Mouse (Mus musculus): ENCODE results near the gene Rab10. TPM values are rescaled to one million over a fixed set of nuclear protein-coding genes. Genes with fewer than 3 reads are reported as not detected.

The Rab10 gene
- polyA plus RNA-seq, 1 experiment from 2014 or later: 58.4 TPM

DNA sequence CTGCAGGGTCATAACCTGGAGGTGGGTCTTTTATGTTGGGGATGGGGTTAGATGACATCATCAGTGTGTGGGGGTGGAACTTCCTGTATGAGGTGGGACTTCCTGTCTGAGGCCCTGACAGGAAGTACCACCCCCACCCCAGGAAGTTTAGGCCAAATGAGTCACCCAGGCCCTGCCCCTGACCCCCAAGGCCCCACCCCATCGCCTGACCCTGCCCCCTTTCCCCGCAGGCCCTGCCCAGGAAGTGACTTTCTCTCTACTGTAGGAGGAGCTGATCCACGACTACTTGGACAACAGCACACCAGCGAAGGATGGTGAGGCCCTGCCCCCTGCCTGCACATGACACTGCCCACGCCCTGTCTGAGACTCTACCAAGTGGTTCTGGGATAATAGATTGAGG is 72.0 kb downstream of the Rab10 start:
- WGBS: 98% methylated on average over 5 of the region's 5 CpGs
- Histone ChIP-seq H3K36me3 (ENCODE audit: insufficient read depth, low read length) (peaks cover 9% of the 10 kb centered on the region), H3K27me3 (replicated peaks; ENCODE audit: insufficient read depth, low read length) (no peaks in the 10 kb centered on the region), H3K4me2 (replicated peaks; ENCODE audit: low read depth, low read length) (no peak overlapping the region), H3K9me3 (ENCODE audit: low read length) (no peaks in the 10 kb centered on the region), H3K27ac (ENCODE audit: low read length) (no peak overlapping the region), H3K9ac (replicated peaks; ENCODE audit: low read depth) (no peak overlapping the region), H3K4me3 (ENCODE audit: low read depth, low read length) (no peak overlapping the region), H3K4me1 (ENCODE audit: insufficient read depth, low read depth, low read length) (no peaks in the 10 kb centered on the region)
- DNase-seq (ENCODE audit: low spot score) (no peak), ATAC-seq (no peak)
- TF ChIP-seq EP300 (IDR thresholded peaks at IDR 0.05) (no peak), CTCF (IDR thresholded peaks at IDR 0.05) (no peak)

DNA sequence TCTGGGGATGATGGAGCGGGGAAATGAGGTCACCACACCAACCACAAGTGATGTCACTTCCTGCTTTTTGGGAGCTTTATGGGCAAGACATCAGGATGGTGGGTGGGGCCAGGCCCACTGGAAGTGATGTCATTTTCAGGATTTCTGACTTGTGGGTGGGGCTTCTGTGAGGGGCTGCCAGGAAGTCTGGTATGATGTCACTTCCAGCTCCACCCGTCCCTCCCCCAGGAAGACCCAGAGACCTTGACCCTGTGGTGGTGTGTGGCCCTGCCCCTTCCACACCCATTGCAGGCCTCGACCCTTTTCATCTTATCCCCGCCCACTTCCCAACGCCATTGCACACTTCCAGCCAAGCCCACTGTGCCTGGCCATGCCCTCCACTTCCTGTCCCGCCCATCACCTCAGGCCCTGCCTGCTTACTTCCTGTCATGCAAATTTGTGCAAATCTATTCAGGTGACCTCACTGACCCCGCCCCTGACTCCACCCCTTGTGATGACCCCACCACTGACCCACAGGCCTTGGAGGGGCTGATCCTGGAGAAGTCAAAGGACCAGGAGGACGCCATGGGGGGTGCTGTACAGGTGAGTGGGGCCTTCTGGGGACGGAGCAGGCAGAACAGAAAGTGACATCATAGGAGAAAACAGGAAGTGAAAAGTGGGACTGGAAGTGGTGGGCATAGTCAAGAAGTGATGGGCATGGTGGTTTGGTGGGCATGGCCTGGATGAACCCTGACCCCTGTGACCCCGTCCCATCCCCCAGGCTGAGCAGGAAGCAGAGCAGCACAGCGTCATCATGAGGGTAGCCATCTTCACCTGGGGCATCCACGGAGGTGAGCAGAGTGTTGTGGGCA is 72.7 kb downstream of the Rab10 start:
- Histone ChIP-seq H3K27me3 (replicated peaks; ENCODE audit: insufficient read depth, low read length) (no peaks in the 10 kb centered on the region), H3K9ac (replicated peaks; ENCODE audit: low read depth) (no peak overlapping the region), H3K4me3 (ENCODE audit: low read depth, low read length) (no peak overlapping the region), H3K9me3 (ENCODE audit: low read length) (no peaks in the 10 kb centered on the region), H3K4me1 (ENCODE audit: insufficient read depth, low read depth, low read length) (no peaks in the 10 kb centered on the region), H3K36me3 (ENCODE audit: insufficient read depth, low read length) (peaks cover 9% of the 10 kb centered on the region), H3K4me2 (replicated peaks; ENCODE audit: low read depth, low read length) (no peak overlapping the region), H3K27ac (ENCODE audit: low read length) (no peak overlapping the region)
- ATAC-seq (no peak), DNase-seq (ENCODE audit: low spot score) (peak; percentile 32)
- no peak for TF ChIP-seq EP300 (IDR thresholded peaks at IDR 0.05)
- no peak for TF ChIP-seq CTCF (IDR thresholded peaks at IDR 0.05)
- WGBS: 96% methylated on average over 11 of the region's 12 CpGs

DNA sequence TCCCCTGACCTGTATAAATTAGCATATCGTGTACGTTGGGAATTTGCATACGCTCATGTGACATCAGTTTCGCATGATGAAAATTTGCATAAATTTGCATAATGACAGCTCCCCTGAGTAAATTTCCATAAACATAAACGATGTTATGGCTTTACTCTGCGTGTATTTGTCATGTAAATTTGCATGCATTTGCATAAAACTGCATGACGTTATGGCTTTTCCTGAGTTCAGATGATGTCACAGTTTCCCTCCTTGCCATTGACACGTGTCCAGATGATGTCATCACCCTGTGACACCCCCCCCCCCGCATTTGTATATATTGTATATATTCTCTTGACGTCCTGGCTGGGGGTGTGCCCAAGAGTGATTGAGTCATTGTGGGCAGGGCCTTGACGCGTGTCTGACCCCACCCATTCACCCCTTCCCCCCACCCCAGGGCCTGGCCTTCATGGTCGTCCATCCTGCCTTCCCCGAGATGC is 73.6 kb downstream of the Rab10 start:
- WGBS: 67% methylated on average over 14 of the region's 14 CpGs
- no peak for ATAC-seq

DNA sequence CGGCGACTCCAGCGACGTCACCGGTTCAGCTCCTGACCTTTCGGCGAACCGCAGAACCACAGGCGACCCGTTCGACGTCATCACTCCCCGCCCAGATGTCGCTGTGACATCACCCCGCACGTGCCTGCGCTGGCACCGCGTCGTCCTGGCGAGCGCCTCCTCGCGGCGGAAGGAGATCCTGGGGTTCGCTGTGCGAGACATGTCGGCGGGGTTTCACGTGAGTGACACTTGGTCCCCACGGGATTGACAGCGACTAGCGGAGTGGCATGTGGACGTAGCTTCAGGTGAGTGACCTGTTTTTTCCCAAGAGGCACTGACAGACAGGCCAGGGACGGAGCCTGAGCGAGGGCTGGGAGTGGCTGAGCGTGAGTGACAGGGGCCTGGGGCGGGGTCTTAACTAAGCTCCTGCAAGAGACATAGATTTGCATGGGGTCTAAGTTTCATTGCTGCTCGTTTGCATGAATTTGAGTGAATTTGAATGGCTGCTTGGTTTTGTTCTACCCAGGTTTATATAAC is 74.1 kb downstream of the Rab10 start:
- no peaks in the 10 kb centered on the region for H3K4me1 ChIP-seq (ENCODE audit: insufficient read depth, low read depth, low read length)
- H3K4me3 ChIP-seq (ENCODE audit: low read depth, low read length): peak overlapping the region; percentile 51
- peak overlapping the region; percentile 41 for H3K9ac ChIP-seq (replicated peaks; ENCODE audit: low read depth)
- H3K36me3 ChIP-seq (ENCODE audit: insufficient read depth, low read length): peaks cover 9% of the 10 kb centered on the region
- ATAC-seq (peak; percentile 88), DNase-seq (ENCODE audit: low spot score) (peak; percentile 96)
- H3K4me2 ChIP-seq (replicated peaks; ENCODE audit: low read depth, low read length): peak overlapping the region; percentile 69
- H3K9me3 ChIP-seq (ENCODE audit: low read length): no peaks in the 10 kb centered on the region
- H3K27me3 ChIP-seq (replicated peaks; ENCODE audit: insufficient read depth, low read length): no peaks in the 10 kb centered on the region
- peak; percentile 91 for TF ChIP-seq CTCF (IDR thresholded peaks at IDR 0.05)
- TF ChIP-seq EP300 (IDR thresholded peaks at IDR 0.05): no peak
- H3K27ac ChIP-seq (ENCODE audit: low read length): peak overlapping the region; percentile 92
- 6% methylated on average over 39 of the region's 39 CpGs for WGBS

More for the DNA sequence above, 73.6 kb downstream of the Rab10 start:
- Histone ChIP-seq H3K36me3 (ENCODE audit: insufficient read depth, low read length) (peaks cover 9% of the 10 kb centered on the region), H3K27me3 (replicated peaks; ENCODE audit: insufficient read depth, low read length) (no peaks in the 10 kb centered on the region), H3K4me3 (ENCODE audit: low read depth, low read length) (peak overlapping the region; percentile 51), H3K27ac (ENCODE audit: low read length) (peak overlapping the region; percentile 92; the same call in 1 of the 2 replicates), H3K4me2 (replicated peaks; ENCODE audit: low read depth, low read length) (peak overlapping the region; percentile 69), H3K9ac (replicated peaks; ENCODE audit: low read depth) (no peak overlapping the region; the same call in 1 of the 2 replicates), H3K4me1 (ENCODE audit: insufficient read depth, low read depth, low read length) (no peaks in the 10 kb centered on the region), H3K9me3 (ENCODE audit: low read length) (no peaks in the 10 kb centered on the region)
- TF ChIP-seq CTCF (IDR thresholded peaks at IDR 0.05) (no peak), EP300 (IDR thresholded peaks at IDR 0.05) (no peak)
- peak; percentile 36 for DNase-seq (ENCODE audit: low spot score)

DNA sequence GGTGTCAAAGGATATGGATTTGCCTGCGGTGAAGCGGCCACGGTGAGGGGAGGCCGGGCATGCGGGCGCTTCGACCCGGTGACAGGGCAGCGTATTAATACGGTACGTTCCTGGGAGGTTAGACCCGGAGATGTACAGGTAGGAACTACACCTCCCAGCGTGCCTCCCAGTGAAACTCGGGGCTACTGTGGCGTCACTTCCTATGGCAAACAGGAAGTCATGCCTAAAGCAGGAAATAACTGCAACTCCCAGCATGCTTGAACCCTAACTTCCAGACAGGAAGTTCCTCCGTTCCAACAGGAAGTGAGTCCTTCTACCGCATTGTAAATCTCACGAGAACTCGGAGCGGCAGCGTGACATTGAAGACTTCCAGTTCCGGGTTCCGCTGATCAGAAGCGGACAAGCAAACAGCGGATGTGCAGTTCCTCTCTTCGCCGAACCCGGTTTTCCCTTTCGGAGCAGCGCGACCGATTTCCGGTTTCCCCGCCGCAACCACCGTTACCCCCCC is 74.6 kb downstream of the Rab10 start:
- Histone ChIP-seq H3K4me2 (replicated peaks; ENCODE audit: low read depth, low read length) (peak overlapping the region; percentile 69), H3K9ac (replicated peaks; ENCODE audit: low read depth) (peak overlapping the region; percentile 41), H3K4me3 (ENCODE audit: low read depth, low read length) (peak overlapping the region; percentile 51), H3K9me3 (ENCODE audit: low read length) (no peaks in the 10 kb centered on the region), H3K27ac (ENCODE audit: low read length) (peak overlapping the region; percentile 92), H3K27me3 (replicated peaks; ENCODE audit: insufficient read depth, low read length) (no peaks in the 10 kb centered on the region), H3K4me1 (ENCODE audit: insufficient read depth, low read depth, low read length) (no peaks in the 10 kb centered on the region), H3K36me3 (ENCODE audit: insufficient read depth, low read length) (peaks cover 9% of the 10 kb centered on the region)
- peak; percentile 99 for DNase-seq (ENCODE audit: low spot score)
- WGBS: 11% methylated on average over 34 of the region's 36 CpGs
- peak; percentile 94 for ATAC-seq
- TF ChIP-seq CTCF (IDR thresholded peaks at IDR 0.05) (no peak), EP300 (IDR thresholded peaks at IDR 0.05) (peak; percentile 79)

DNA sequence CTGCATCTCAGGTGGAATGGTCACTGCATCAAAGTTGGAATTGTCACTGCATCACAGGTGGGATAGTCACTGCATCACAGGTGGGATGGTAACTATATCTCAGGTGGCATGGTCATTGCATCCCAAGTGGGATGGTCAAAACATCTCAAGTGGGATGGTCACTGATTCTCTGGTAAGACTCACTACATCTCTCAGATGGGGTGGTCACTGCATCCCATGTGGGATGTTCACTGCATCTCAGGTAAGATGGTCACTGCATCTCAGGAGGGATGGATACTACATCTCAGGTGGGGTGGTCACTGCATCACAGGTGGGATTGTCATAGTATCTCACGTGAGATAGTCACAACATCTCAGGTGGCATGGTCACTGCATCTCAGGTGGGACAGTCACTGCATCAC is 75.7 kb downstream of the Rab10 start:
- H3K9ac ChIP-seq (replicated peaks; ENCODE audit: low read depth): no peak overlapping the region
- no peak overlapping the region for H3K4me2 ChIP-seq (replicated peaks; ENCODE audit: low read depth, low read length)
- peaks cover 7% of the 10 kb centered on the region for H3K36me3 ChIP-seq (ENCODE audit: insufficient read depth, low read length)
- no peaks in the 10 kb centered on the region for H3K9me3 ChIP-seq (ENCODE audit: low read length)
- H3K4me3 ChIP-seq (ENCODE audit: low read depth, low read length): no peak overlapping the region
- no peak for TF ChIP-seq CTCF (IDR thresholded peaks at IDR 0.05)
- no peak for ATAC-seq
- no peak for DNase-seq (ENCODE audit: low spot score)
- H3K27ac ChIP-seq (ENCODE audit: low read length): no peak overlapping the region
- WGBS: 88% methylated on average over 1 of the region's 1 CpGs
- H3K27me3 ChIP-seq (replicated peaks; ENCODE audit: insufficient read depth, low read length): no peaks in the 10 kb centered on the region
- H3K4me1 ChIP-seq (ENCODE audit: insufficient read depth, low read depth, low read length): no peaks in the 10 kb centered on the region

Measured in lung, postnatal 0 days (tissue).